Mouse (Mus musculus): ENCODE results near the gene A1bg.

Gene A1bg

DNA sequence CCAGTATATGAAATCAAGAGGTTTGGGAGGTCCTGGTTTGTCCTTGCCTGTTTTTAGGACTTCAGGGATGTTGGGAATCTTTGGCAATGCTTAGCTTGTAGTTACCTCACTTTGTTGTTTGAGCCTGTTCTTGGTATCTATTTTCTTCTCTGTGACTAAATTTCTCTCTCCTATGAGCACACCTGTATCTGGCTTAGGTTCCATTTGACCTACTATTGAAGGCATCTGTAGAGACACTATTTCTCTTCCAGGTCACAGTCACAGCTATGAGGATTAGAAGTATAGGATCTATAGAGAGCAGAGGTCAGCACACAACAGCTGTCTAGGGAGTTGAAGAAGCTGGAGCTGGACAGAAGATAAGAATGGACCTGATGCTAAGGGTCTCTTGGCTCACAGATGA, at the start of gene A1bg:
TSS of gene A1bg (minus strand) at position 101 of the 400 bp plus-strand sequence.

DNA sequence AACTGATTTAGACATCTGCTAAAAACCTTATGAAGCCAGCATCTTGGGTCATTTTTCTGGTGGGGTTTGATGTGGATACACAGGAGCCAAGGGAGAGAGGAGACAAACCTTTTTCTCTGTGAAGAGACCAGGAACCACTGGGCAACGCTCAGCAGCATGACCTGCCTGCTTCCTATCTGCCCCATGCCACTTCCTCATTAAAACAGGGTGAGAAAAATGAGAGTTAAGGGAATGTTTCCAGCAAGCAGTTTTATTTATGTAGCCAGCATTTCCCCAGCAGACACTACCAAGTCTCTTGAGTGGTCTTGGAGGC, 45.7 kb upstream of the A1bg start:
- WGBS = 57% methylated on average over 1 of the region's 1 CpGs

DNA sequence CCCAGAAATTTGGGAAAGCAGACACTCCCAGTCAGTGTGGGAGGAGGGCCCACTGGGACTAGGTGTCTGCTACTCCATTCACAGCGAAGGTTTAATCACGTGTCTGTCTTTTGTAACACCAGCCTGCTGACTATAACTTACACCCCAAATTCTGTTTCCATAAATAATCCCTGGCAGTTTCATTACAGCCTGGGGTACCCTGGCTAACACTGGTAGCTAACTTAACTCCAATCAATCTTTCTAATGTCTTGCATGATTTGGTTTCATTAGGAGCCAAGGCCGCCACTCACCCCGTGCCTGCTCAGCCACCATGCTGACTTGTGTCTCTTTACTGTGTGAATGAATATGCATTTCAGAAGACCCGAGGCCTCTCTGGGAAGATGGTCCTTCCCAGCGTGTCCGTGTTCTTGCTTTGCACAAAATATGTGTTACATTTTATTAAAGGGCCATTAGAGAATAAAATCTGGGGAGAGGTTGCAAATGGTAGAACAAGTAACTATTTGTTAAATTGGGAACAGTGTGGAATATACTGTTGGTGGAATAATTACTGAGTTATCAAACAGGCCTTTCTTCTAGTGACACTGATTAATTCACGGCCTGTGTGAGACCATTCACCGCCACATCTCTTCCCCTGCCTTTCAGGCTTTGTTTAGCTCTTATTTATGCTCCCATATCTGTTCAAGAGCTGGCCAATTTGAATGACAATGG, 45.2 kb upstream of the A1bg start:
- WGBS = 68% methylated on average over 9 of the region's 9 CpGs

DNA sequence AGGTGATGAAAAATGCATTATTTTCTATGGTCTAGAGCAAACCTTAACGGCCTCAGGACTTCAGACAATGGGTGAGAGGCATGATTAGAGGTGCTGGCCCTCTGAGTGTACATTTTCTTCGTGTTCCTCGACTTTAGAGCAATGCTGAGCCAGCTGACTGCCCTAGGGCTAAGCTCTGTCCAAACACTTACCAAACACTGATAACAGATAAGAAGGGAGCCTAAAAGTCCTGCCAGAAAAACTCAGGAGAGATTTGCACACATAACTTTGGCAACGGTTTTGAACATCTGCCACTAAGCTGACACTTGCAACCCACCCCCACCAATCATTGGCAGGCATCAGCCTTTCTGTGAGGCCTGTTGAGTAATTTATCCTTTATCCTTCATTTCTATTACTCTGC, 2.9 kb upstream of the A1bg start:
- 65% methylated on average over 4 of the region's 4 CpGs for WGBS

DNA sequence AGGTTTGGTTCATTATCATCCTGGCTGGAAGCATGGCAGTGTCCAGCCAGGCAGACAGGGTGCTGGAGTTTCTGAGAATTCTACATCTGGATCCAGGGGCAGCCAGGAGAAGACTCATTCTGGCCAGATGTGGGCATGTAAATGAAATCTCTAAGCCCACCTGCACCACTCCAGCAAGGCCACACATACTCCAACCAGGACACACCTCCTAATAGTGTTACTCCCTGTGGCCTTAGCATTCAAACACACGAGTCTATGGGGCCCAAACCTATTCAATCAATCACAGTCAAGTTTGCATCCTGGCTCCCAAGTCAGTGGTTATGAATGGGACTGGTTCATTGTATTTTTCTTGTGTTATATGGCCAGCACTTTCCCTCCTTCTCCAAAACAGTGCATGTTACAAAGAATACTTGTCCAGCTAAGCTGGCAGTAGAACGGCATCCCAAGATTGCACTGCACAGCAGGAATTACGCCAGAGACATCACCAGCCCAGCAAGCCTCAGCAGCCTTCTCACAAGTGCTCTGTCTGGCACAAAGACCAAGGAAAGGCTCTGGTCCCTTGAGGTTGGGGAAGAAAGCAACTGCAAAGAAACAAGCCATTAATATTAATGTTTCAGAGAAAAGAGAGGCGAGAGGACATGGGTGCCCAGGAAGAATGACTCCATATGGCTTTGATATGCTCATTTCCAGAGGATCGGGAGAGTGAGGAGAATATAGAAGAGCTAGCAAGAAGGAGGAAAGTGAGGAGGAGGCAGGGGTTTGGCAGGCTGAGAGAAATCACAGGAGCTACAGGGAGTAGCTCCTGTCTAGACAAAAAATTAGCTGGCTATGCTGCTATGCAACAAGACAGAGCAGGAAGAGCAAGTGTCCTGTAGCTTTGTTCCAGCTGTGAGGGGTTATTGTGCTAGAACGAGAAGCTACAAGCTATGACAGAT, 18.8 kb downstream of the A1bg start:
- WGBS = 32% methylated on average over 6 of the region's 6 CpGs

DNA sequence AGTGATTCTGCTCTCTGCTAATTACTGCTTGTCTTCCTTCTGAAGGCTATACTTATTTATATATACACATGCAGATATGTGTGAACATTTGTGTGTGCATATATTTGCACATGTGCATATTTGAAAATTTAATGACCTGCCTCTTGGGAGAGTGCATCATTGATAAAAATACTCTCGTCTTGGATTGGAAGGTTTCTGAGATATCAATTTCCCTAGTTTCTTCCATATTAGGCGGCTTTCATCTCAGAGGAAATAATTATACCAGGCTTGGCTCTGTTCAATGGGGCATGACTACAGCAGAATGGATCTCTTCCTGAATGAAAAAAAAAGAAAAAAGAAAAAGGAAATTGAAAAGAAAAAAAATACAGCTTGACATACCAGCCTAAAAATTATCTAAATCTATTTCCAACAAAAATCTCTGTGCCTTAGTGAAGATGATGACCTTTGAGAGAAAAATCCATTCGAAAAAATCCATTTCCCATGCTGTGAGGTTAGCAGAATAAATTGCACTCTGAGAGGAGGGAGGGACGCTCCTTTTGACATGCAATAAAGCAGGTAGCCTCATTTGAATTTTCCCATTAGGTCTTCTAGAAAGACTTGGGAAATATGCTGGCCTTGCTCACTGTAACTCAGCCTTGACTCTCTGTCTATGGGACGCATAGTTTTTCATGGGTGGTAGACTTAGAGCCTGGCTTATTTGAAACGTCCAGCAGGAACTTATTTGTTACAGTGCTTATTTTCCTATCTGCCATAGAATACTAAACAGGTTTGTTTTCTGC, 24.4 kb downstream of the A1bg start:
- 68% methylated on average over 6 of the region's 6 CpGs for WGBS

DNA sequence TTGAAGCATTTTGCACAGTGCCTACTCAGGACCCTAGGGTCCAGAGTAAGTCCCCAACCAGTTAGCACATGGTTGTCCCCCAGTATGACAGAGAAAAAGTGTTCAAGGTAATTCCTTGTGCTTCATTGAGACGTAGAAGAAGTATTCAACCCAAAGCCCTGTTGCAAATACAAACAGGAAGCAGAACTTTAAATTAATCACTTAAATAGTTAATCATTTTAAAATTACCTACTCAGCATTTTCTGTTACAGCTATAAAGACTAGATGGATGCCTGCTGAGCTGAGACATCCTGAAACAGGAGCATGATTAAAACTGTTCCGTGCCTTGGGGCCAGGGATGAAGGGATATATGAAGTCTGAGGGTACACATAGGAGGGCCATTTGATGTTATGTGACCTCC, 26.8 kb downstream of the A1bg start:
- WGBS = 86% methylated on average over 2 of the region's 2 CpGs

DNA sequence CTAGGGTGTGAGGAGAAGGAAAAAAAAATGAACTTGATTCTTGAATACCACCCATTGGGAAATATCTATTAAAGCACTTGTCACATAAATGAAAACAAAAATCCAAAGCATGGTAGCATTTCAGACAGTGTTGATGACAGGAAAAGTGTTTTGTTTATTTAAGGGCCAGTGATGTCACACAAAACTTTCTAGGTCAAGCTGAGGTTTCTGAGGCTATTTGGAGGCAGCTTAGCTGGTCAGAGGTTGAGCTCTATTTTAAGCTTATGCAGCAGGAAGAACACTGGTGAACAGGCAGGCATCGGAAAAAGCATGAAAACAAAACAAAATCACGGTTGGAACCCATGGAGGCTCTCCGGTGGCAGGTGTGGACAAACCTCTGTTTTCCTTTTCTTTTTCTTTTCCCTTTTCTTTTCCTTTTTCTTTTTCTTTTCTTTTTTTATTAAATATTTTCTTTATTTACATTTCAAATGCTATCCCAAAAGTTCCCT, 29.8 kb downstream of the A1bg start:
- WGBS = 63% methylated on average over 3 of the region's 3 CpGs

DNA sequence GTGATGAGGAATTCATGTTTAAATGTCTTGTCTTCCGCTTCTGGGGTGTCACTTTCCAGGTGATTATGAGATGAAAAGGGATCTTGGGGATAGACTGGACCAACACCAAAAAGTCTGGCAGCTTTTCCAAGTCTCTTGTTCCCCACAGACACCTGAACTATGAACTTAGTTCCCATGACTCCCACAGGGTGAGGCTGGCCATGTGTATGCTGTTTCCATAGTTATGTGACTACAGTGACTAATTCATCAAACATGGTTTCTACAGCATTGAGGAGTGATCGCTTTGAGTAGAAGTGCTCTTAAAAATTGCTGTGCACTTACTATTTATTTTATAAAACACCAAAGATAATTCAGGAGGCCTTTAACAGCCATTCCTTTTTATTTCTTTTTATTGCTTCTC, 34.1 kb downstream of the A1bg start:
- WGBS = 95% methylated on average over 2 of the region's 2 CpGs

DNA sequence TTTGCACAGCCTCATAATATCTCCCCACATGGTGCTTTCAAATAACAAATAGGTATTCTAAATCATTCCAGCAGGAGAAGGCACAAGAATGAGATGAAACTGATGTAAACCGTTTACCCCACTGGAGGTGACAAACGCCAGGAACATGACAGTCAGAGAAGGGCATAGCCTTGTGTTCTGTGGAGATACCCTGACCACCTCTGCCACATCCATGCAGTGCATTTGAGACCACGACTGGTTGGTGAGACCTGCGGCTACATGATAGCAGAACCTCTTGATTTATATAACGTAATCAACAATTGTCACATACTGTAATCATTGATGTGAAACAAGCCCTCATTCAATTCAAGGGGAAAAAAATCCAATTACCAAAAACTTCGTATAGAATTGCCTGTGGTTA, 47.1 kb downstream of the A1bg start:
- 88% methylated on average over 6 of the region's 6 CpGs for WGBS

DNA sequence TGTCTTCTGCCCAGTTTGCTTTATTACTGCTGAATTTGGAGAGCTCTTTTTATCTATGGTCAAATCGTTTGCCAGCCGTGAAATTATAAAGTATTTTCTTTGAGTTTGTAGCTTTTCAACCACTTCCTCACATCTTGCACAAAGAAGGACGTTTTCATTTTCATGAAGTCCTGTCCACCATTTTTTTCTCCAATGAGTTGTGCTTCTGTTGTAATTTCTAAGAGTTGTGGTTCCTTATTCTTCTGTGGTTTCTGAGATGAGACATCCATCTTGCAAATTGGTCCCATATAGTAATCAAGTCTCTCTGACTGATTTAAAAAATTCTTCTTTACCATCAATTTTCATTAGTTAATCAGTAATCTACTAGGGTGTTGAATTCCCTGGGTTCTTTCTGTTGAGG, 60.4 kb downstream of the A1bg start:
- WGBS = 73% methylated on average over 3 of the region's 3 CpGs

DNA sequence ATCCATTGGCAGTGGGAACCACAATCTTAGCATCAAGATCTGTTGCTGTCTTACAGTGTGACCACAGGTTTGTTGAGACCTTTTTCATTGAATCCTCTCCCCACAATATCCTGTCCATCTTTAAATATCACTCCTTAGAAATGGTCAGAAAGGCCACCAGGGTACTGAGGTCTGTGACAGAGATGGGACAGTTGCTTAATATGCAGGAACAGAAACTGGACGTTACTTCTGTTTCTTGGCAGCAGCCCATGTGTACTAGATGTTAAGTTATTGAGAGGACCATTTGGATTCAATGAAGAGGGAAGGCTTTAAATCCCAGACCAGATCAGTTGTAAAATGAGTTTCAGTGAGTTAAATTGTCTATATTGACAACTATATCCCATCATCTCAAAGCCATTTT, 67.7 kb downstream of the A1bg start:
- WGBS = 56% methylated on average over 1 of the region's 1 CpGs

DNA sequence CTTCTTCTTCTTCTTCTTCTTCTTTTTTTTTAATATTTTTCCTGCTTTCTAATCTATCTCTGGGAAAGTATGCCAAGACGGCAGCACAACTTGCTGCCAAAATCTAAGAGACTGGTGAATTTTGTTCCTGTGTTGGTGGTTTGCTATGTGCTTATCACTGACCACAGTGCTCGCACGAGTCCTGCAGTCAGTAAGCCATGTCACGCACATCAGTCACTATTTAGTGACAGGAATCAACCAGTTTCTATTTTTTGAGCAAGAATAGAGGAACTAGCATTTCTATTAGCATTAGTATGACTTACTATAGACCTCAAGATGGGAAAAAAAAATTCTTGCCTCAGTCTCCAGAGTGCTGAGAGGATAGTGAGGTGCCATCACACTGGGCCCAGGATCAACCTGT, 68.7 kb downstream of the A1bg start:
- WGBS = 87% methylated on average over 4 of the region's 4 CpGs

DNA sequence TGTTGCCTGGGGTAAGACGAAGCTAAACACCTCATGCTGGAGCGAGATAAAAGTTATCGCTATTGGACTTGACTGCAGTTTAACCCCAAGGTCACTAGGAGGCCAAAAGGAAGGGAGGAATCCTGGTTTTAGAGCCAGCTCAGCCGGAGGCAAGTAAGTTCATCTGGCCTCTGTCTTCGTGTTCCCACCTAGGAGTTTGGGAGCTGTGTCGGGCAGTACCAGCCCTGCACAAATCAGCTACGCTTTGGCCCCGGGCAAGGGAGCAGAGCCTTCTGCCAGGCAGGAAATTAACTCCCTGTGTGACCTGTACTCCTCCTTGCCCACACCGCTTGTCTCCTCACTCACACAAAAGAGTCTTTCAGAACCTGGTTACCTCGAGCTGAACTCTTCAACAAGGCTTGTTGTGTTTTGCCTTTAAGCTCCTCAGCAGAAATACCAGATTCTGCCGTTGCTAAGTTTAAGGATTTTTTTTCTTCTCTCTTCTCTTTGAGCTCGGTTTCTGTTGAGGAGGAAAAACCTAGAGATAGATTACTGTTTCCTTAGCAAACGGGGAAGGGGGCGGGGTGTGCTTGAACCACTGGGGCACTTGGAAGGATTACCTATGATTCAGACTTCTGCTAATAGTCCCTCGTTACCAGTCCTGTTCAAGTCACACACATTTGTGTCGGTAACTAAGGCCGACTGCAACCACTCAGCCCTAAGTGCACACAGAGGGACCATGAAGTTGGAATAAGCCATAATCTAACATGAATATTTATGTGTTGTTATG, 69.4 kb downstream of the A1bg start, which contains the start of gene Fam84b:
TSS of gene Fam84b (minus strand) at position 548 of the 769 bp plus-strand sequence.
- 34% methylated on average over 17 of the region's 17 CpGs for WGBS

DNA sequence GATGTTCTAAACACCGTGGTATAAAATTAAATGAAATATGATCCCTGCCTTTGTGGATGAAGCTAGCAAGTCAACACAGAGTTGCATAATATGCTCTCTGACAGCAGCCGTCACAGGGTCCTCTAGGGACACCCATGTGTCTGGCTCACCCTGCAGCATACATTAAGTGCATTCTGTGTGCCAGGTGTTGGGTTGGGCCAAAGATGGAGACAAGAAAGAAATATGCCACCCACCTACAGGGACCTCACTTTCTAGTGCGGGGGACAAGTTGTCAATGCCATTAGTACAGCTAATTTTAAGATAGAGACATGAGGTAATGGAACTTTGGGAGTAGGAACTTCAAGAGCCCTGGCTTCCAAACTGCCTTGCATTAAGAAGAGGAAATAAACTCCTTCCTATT, 74.2 kb downstream of the A1bg start:
- WGBS = 51% methylated on average over 3 of the region's 3 CpGs

All from cerebral cortex, adult 2 months (tissue).